Mouse (Mus musculus) ES-E14 (cell line): Measurements from ENCODE around the gene 4931422A03Rik. TPM values are rescaled to one million over a fixed set of nuclear protein-coding genes. Genes with fewer than 3 reads are reported as not detected.
"Not testable (repeated sequence)": the region's sequence is repeated elsewhere in the genome, so short reads cannot be mapped to it uniquely, and the experiment has no call there.

Experiments used
- DNase-seq: peaks from one replicate; pipeline ENCODE4 v3.0.0-alpha.2; 2013; ENCODE audit warnings: low read depth, low spot score
- H3K27ac ChIP-seq: 2 replicates; pipeline ENCODE4 v1.5.1; 2012; ENCODE audit warnings: low read depth, mild to moderate bottlenecking, low read length, moderate library complexity, mixed read lengths; ENCODE audit not compliant: poor library complexity, insufficient read depth, severe bottlenecking
- H3K36me3 ChIP-seq: 2 replicates; pipeline ENCODE4 v1.6.1; 2012; ENCODE audit warnings: mild to moderate bottlenecking, low read length, moderate library complexity, mixed read lengths; ENCODE audit not compliant: control insufficient read depth, poor library complexity, insufficient read depth, severe bottlenecking
- H3K4me1 ChIP-seq, 2 experiments: fragments of 150-350 bp in 1 of 2; sonication (generic) in 1 of 2; 2 replicates each; pipeline ENCODE4 v1.6.1; 2012; ENCODE audit warnings: low read length in 2 of 2, mild to moderate bottlenecking in 1 of 2, mixed read lengths in 1 of 2; ENCODE audit not compliant: control insufficient read depth in 2 of 2, insufficient read depth in 2 of 2, poor library complexity in 1 of 2
- H3K4me3 ChIP-seq, 2 experiments: fragments of 150-350 bp in 1 of 2; sonication (generic) in 1 of 2; 2 replicates each; pipeline ENCODE4 v1.5.1; 2012; ENCODE audit warnings: low read length in 2 of 2, low read depth in 1 of 2, mild to moderate bottlenecking in 1 of 2, mixed read lengths in 1 of 2; ENCODE audit not compliant: insufficient read depth in 1 of 2, poor library complexity in 1 of 2, severe bottlenecking in 1 of 2
- H3K9ac ChIP-seq: 2 replicates; pipeline ENCODE4 v1.6.1; 2012; ENCODE audit warnings: low read depth, mild to moderate bottlenecking, low read length, mixed read lengths; ENCODE audit not compliant: poor library complexity, insufficient read depth, severe bottlenecking
- H3K9me3 ChIP-seq: fragments of 150-350 bp; sonication (generic); 2 replicates; pipeline ENCODE4 v1.6.1; 2012; ENCODE audit warnings: low read depth, mild to moderate bottlenecking, low read length; ENCODE audit not compliant: control insufficient read depth, insufficient read depth
- CHD2 ChIP-seq: IDR thresholded peaks from 2 replicates; pipeline ENCODE4 v1.6.1; 2014; ENCODE audit warnings: mild to moderate bottlenecking, low read depth, low read length, inconsistent platforms
- HCFC1 ChIP-seq: IDR thresholded peaks from 2 replicates; pipeline ENCODE4 v1.6.1; 2012; ENCODE audit warnings: low read length, inconsistent platforms, borderline replicate concordance; ENCODE audit not compliant: insufficient read depth
- MAFK ChIP-seq: IDR thresholded peaks from 2 replicates; pipeline ENCODE4 v1.6.1; 2014; ENCODE audit warnings: mild to moderate bottlenecking, low read depth, low read length, inconsistent platforms; ENCODE audit not compliant: insufficient read depth
- ZC3H11A ChIP-seq: IDR thresholded peaks from 2 replicates; pipeline ENCODE4 v1.6.1; 2012; ENCODE audit warnings: low read depth, mild to moderate bottlenecking, inconsistent platforms, low read length, borderline replicate concordance
- ZNF384 ChIP-seq: IDR thresholded peaks from 2 replicates; pipeline ENCODE4 v1.6.1; 2012; ENCODE audit warnings: low read depth, low read length, inconsistent platforms
- in situ Hi-C, 2 experiments: fragments of 600-800 bp; cut with MboI; formaldehyde crosslinking; loops; one replicate each; pipeline ENCODE4 v1.15.1; 2025; ENCODE audit warnings: low sequenced_read_pairs in 2 of 2, inconsistent platforms in 1 of 2; ENCODE audit not compliant: unreplicated experiment in 2 of 2
- total RNA-seq: library from RNA; depleted of rRNA; stranded (reverse); fragments of 300-350 nt; gene quantifications from 2 replicates; pipeline ENCODE4 v1.2.3, GENCODE M21; 2012

4931422A03Rik gene
- total RNA-seq, 1 experiment, result 0.54 TPM

- in situ Hi-C loops, result loop anchor here in 1 of 2 experiments (10.0 kb wide), 1 partner anchor 427 kb away; the partner anchor contains the start of gene Abtb2
- DNase-seq, result no peak
Observed at GRCm38 (mm10) chr2:103991303-103991702, 36.9 kb downstream of the 4931422A03Rik start.

GRCm38 (mm10) chr2:103989724-103990123 lies 38.4 kb downstream of the 4931422A03Rik start:
- peaks cover 2 to 3% of the 10 kb centered on the region in 2 experiments; a peak in 2 of 4 replicates for H3K4me1 ChIP-seq
- no peaks in the 10 kb centered on the region for H3K9me3 ChIP-seq
- no peaks in the 10 kb centered on the region for H3K36me3 ChIP-seq
- in situ Hi-C loops, result loop anchor here in 1 of 2 experiments (10.0 kb wide), 1 partner anchor 425 kb away; the partner anchor contains the start of gene Abtb2
- H3K4me3 ChIP-seq, result no peak overlapping the region
- TF ChIP-seq ZC3H11A, result no peak
- H3K9ac ChIP-seq, result no peak overlapping the region
- H3K27ac ChIP-seq, result no peak overlapping the region
- no peak for DNase-seq

More at GRCm38 (mm10) chr2:103991303-103991702, 36.9 kb downstream of the 4931422A03Rik start:
- Histone ChIP-seq H3K9ac (no peak overlapping the region), H3K27ac (no peak overlapping the region), H3K36me3 (no peaks in the 10 kb centered on the region), H3K4me3 (no peak overlapping the region), H3K4me1 (peaks cover 2 to 3% of the 10 kb centered on the region in 2 experiments; a peak in 2 of 4 replicates), H3K9me3 (no peaks in the 10 kb centered on the region)
- no peak for TF ChIP-seq ZNF384
- no peak for TF ChIP-seq MAFK
- TF ChIP-seq ZC3H11A, result no peak
- TF ChIP-seq HCFC1, result no peak
- no peak for TF ChIP-seq CHD2

GRCm38 (mm10) chr2:103987595-103987994 lies 40.6 kb downstream of the 4931422A03Rik start:
- DNase-seq, H3K4me1 ChIP-seq, H3K9me3 ChIP-seq, H3K27ac ChIP-seq, in situ Hi-C loops, H3K36me3 ChIP-seq, H3K9ac ChIP-seq, H3K4me3 ChIP-seq: not testable (repeated sequence)

GRCm38 (mm10) chr2:103983146-103983545 lies 45.0 kb downstream of the 4931422A03Rik start:
- in situ Hi-C loops, result loop anchor here in 1 of 2 experiments (5.0 kb wide), 1 partner anchor 111 kb away; no protein-coding TSS in a partner anchor
- TF ChIP-seq ZC3H11A, result no peak
- TF ChIP-seq CHD2, result no peak
- TF ChIP-seq MAFK, result no peak
- no peak for TF ChIP-seq ZNF384
- no peak for TF ChIP-seq HCFC1

GRCm38 (mm10) chr2:103982250-103982649 lies 45.9 kb downstream of the 4931422A03Rik start:
- in situ Hi-C loops, result loop anchor here in 1 of 2 experiments (5.0 kb wide), 1 partner anchor 110 kb away; no protein-coding TSS in a partner anchor
- H3K4me3 ChIP-seq, result no peak overlapping the region

More at GRCm38 (mm10) chr2:103983146-103983545, 45.0 kb downstream of the 4931422A03Rik start:
- DNase-seq, result no peak
- H3K9ac ChIP-seq, result no peak overlapping the region
- no peak overlapping the region for H3K27ac ChIP-seq
- H3K4me1 ChIP-seq, result peaks cover 0 to 4% of the 10 kb centered on the region in 2 experiments; a peak in 1 of 4 replicates
- no peaks in the 10 kb centered on the region for H3K9me3 ChIP-seq
- H3K4me3 ChIP-seq, result no peak overlapping the region
- no peaks in the 10 kb centered on the region for H3K36me3 ChIP-seq

More at GRCm38 (mm10) chr2:103982250-103982649, 45.9 kb downstream of the 4931422A03Rik start:
- Histone ChIP-seq H3K27ac (no peak overlapping the region), H3K9me3 (no peaks in the 10 kb centered on the region), H3K4me1 (peaks cover 0 to 4% of the 10 kb centered on the region in 2 experiments; a peak in 1 of 4 replicates), H3K9ac (no peak overlapping the region), H3K36me3 (no peaks in the 10 kb centered on the region)
- DNase-seq, result no peak
- TF ChIP-seq ZC3H11A (no peak), CHD2 (no peak), ZNF384 (no peak), HCFC1 (no peak), MAFK (no peak)
